Mouse (Mus musculus): Measurements from ENCODE around the gene Clmn. TPM values are rescaled to one million over a fixed set of nuclear protein-coding genes. Genes with fewer than 3 reads are reported as not detected.

The Clmn gene
- 0.49 and 0.94 TPM in 2 replicates for polyA plus RNA-seq (2015; fragmentation: Nextera tagmentation; extraction: Ambion mirVana)

GRCm38 (mm10) chr12:104864439-104865165 is at the start of gene Clmn:
Gene Clmn (minus strand): TSS chr12:104865076.

GRCm38 (mm10) chr12:104751814-104752765 is 112.8 kb downstream of the Clmn start, which contains the start of gene Dicer1:
Gene Dicer1 (minus strand): TSS chr12:104751952.

Other genes with a start within 250 kb of the Clmn start
- gene Dicer1, start 113.1 kb downstream of the Clmn start, polyA plus RNA-seq (2015; fragmentation: Nextera tagmentation; extraction: Ambion mirVana) = 14.3 and 17.4 TPM in 2 replicates
- gene Syne3, start 144.7 kb upstream of the Clmn start, polyA plus RNA-seq (2015; fragmentation: Nextera tagmentation; extraction: Ambion mirVana) = 3.1 and 3.7 TPM in 2 replicates
- 222 and 225 TPM in 2 replicates for gene Glrx5, start 167.6 kb upstream of the Clmn start, polyA plus RNA-seq (2015; fragmentation: Nextera tagmentation; extraction: Ambion mirVana)

Data from skeletal muscle tissue, postnatal 0 days (tissue).